Mouse (Mus musculus): ENCODE data around the gene Slc35a3. TPM values are rescaled to one million over a fixed set of nuclear protein-coding genes. Genes with fewer than 3 reads are reported as not detected.
"Not testable (repeated sequence)": the region's sequence is repeated elsewhere in the genome, so short reads cannot be mapped to it uniquely, and the experiment has no call there.

The Slc35a3 gene
- total RNA-seq, 2 experiments from 2014 or later, result 13.6 to 14.9 TPM

DNA sequence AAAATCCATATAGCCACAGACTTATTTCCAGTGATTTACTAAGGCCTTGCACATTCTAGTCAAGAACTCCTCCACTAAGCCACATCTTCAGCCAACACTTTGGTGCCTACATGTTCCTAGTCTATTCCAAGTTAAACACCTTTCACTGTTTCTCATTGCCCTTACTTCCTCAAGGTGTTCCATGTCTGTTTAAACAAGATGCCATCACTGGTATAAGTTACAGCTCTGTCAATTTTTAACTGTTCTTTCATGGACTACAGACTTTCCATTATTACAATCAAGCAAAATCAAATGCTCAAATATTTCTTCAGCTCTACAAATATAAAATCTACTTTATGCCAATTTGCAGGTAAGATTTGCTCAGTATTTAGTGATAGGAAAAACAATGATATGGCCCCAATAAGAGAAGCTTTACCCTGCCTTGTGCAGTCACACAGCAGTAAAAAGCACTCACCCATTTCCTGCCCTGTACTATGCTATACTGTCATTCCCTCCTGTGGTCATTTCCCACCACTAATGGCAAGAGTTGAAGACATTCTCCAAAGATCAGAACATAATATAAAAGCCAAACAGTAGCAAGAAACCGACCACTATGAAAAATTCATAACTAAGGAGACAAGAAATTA, 9.9 kb downstream of the Slc35a3 start:
- no peak for DNase-seq (ENCODE audit: low spot score in 2 of 2)

DNA sequence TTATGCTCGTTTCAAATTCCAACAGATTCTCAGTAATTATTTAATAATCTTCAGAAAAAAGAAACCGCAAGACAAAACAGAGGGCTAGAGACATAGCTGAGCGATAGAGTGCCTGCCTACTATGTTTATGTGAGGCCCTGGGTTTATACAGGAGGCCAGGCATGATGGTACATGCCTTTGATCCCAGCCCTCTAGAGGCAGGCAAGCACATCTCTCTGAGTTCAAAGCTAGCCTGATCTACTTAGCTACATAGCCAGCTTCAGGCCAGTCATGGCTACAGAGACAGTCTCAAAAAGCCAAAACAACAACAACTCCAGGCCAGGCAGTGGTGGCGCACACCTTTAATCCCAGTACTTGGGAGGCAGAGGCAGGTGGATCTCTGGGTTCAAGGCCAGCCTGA, 11.0 kb downstream of the Slc35a3 start:
- DNase-seq (ENCODE audit: low spot score in 2 of 2), result no peak

DNA sequence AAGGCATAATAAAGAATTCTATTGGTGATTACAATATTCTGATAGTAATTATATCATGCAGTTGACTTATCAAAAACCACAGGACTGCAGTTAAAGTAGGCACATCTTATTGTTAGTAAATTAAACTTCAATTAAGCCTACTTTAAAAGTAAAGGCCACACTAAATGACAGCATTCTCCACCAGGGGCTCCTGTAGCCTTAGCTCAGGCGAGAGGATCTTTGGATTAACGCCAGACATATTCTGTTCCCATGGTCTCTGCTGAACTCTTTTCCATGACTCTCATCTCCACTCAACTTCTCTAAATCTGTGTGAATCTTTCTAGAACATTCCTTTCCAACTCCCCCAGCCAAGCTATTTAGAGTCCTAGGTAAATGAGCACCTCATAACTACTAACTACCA, 13.8 kb downstream of the Slc35a3 start:
- no peak for DNase-seq (ENCODE audit: low spot score in 2 of 2)

DNA sequence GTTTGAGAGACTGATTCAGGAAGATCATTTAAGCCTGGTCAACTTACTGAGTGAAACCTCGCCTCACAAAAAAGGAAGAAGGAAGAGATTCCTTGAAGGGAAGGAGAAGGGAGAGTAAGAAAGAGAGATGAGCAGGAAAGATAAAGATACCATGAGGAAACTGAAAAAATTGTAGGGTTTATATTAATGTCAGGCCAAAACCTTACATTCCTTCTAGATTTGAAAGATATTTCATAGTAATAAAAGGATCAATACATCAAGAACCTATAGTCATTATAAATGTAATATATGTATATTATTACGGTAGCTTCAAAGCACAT, 17.0 kb downstream of the Slc35a3 start:
- DNase-seq (ENCODE audit: low spot score in 2 of 2), result no peak

DNA sequence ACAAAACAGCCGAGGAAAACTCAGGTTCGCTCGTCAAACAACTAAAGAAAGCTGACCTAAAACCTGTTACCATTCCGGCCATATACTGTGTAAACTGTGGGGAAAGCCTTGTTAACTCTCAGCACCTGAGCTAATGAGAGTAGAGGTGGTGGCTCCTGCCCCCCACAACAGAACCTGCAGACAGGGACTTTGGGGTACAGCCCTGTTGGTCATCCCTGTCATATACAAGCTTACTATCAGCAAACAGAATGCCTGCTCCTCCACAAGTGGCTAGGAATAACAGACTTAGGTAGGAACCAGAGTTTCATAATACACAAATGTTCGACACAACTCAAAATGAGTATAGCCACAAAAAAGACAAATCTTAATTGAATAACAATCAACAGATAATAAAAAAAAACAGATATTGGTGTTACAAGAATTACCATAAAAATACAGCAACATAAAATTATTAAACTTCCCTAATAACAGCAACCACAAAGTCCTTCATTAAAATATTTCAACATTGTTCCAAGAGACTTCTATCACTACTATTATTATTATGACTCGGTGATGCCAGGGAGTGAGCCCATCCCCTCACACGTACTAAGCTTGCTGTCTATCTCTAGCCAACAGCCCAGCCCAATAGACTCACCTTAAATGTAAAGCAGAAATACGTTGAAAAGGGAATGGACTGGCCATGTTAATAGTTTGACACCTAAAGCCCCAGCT, 17.5 kb downstream of the Slc35a3 start:
- DNase-seq (ENCODE audit: low spot score in 2 of 2), result no peak

DNA sequence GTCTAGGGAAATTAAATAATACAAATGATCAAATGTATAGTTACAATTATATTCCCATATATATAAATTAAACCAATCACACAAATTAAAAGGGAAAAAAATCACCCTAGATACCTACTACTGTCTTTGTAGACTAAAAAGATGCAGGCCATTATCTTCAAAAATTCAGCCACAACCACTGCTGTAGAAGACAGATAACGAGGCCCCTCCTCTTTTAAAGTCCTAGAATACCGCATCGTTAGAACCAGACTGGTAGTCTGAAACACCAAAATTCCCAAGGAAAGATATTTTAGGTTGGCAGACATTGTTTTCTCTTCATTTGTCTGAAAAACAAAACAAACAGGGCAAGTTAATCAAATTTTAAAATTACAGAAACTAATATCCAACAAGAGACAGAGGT, 18.3 kb downstream of the Slc35a3 start:
- DNase-seq (ENCODE audit: low spot score in 2 of 2), result no peak

DNA sequence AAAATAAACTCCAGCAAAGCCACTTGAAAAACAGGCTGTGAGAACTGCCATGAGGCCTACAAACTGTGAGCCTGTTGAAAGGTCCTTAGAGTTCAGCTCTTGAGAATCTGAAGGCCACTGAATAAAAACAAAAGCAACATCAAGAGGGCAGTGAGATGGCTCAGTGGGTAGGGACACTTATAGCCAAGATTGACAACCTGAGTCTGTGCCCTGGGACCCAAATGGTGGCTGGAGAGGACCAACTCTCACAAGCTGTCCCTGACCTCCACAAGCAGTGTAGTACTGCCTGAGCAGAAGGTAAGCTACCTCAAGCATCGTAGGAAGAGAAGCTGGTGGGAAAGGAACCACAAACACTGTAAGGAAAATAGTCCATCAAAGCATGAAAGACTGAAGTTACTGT, 31.5 kb downstream of the Slc35a3 start, which contains the start of gene Gm43191:
Gene Gm43191, minus strand, starts transcription at position 101 of the 400 bp plus-strand sequence.
- no peak for DNase-seq (ENCODE audit: low spot score in 2 of 2)

DNA sequence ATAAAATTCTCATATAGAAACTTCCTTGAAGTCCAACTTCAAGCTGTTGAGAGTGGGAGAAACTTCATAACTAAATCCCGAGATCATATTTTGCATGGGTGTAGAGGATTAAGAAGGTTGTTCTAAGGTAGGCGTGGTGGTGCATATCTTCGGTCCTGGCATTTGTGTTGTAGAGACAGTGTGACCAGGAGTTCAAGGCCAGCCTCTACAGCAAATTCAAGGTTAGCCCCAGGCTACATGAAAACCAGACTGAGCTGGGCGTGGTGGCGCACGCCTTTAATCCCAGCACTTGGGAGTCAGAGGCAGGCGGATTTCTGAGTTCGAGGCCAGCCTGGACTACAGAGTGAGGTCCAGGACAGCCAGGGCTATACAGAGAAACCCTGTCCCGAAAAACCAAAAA, 48.4 kb downstream of the Slc35a3 start:
- not testable (repeated sequence) for DNase-seq (ENCODE audit: low spot score in 2 of 2)

DNA sequence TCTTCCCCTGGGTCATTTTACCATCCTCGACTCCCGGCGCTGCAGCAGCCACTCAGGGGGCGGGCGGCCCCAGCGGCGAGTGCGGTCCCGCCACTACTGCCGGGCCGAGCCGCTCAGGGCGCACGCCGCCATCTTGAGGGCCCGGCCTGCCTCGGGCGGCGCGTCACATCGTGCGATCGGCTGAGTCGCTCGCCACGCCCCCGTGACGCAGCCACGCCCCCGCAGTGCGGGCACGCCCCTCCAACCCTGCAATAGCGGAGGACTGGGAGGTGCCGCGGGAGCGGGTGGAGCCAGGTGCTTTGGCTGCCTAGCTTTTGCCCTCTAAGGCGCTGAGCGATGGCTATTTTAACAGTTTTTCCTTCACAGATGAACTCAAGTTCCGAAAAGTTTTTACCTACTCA, 50.2 kb downstream of the Slc35a3 start, which contains the start of gene Mfsd14a:
Gene Mfsd14a, minus strand, starts transcription at position 215 of the 401 bp plus-strand sequence.
- DNase-seq (ENCODE audit: low spot score in 2 of 2), result peak; percentile 96 to 98

DNA sequence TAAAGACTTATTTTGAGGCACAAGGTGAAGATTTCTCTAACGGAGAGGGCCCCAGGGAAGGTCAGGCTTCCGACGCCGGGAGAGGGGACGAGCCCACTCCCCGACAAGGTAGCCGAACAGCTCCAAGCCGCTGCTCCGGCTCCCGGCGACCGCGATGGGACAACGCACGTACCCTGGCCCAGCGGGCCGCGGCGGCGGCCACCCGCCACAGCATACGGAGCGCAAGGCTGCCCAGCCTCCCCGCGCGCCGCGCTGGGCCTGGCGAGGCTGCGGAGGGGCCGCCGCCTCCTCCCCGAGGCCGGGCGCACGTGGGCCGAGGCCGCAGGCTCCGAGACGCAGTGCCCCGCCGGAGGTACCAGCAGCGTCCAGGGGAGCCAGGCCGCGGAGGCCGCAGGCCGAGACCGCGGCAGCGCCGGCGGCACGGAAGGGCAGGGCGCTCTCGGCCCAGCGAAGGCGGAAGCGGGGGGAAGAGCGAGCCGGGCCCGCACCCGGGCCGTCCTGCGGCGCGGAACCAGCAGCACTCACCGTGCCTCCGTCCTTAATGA, 50.7 kb downstream of the Slc35a3 start:
- peak in 1 of 2 experiments; percentile 33 for DNase-seq (ENCODE audit: low spot score in 2 of 2)

DNA sequence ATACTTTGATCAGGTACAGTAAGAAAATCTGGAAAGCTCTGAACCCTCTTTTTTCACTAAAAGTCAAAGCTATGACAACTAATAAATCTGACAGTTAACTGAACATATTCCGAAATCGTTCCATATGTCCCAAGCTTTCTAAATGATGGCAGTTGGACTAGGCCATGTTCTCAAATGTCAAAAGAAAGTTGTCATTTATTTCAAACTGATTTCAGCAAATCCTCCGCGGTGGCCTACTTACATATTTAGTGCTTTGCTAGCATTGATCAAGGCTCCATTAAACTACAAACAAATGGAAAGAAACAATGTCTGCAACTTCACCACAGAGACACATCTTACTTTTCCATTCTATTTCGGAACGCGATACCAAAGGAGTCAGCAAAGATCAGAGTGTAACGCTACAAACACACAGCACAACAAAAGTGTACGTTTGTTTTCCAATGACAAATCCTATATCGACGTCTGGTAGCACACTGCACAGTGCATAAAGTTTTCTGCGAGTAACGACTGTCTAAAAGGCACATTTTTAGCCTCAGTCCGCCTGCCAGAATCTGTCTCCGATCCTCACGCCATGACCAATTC, 51.3 kb downstream of the Slc35a3 start:
- no peak for DNase-seq (ENCODE audit: low spot score in 2 of 2)

DNA sequence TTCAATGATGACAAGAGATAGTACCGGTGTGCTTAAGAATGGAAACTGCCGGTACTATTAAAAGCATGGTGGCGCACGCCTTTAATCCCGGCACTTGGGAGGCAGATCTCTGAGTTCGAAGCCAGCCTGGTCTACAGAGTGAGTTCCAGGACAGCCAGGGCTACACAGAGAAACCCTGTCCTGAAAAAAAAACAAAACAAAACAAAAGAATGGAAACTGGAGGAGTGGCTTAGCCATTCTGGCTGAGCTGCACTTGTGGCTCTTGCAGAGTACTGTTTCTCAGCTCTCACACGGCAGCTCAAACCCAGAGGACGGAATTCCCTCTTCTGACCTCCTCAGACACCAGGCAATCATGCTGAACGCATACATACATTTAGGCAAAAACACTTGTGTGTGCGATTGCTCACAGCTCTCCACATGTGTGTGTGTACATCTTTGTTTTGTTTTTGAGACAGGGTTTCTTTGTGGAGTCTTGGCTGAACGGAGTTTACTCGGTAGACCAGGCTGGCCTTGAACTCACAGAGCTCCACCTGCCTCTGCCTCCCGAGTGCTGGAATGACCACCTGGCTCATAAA, 52.7 kb downstream of the Slc35a3 start:
- no peak for DNase-seq (ENCODE audit: low spot score in 2 of 2)

DNA sequence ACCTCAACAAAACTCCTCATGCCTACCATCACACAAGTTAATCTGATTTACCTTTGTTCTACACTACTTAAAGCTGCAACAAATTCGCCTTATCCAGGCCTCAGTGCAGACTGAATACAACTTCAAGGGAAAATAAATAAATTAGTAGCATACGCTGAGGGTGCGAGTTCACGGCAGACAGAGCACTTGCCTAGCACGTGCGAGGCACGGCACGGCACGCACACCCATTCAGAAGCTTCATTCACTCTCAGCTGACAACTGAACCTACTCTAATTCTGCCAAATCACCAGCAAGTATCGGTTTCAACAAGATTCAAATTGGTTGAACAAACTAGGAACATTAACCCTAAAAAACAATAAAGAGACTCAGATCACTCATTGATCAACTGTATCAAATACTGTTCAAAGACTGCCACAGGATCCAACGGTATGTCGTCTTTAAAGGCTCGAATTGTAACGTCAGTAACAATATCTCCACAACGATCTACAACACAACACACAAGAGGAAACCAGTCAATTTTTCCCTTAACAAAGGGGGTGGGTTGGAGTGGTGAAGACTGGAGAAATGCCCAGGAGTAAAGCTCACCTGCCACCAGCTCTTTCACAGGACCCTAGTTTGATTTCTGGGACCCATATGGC, 53.6 kb downstream of the Slc35a3 start:
- DNase-seq (ENCODE audit: low spot score in 2 of 2), result no peak

DNA sequence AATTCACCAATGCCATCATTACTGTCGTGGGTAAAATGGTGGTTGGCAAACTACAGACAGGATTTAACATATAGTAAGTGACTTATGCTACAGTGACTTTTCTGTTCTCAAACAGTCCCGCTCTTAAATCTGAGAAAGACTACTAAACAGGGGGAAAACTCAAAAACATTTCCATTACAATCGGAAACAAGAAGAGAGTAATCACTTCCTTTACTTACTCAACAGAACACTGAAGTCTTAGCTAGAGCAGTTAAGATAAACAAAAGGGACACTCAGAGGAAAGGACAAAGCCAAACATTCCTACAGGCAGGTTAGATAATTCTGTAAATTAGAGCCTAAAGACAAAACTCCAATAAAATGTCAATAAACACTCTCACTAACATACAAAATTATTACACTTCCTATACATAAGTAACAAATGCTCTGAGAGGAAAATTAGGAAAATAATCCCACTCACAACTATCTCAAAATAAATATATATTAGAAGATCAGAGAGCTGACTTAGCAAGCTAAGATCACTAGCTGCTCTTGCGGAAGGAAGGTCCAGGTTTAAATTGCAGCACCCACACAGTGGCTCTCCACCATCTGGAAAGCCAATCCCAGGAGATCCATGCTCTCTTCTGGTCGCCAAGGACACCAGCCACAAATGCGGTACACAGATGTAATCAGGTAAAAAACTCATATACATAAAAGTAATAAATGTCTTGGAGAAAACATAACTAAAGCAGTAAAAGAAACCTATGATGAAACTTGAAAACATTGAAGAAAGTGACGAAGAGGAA, 56.3 kb downstream of the Slc35a3 start:
- no peak for DNase-seq (ENCODE audit: low spot score in 2 of 2)

DNA sequence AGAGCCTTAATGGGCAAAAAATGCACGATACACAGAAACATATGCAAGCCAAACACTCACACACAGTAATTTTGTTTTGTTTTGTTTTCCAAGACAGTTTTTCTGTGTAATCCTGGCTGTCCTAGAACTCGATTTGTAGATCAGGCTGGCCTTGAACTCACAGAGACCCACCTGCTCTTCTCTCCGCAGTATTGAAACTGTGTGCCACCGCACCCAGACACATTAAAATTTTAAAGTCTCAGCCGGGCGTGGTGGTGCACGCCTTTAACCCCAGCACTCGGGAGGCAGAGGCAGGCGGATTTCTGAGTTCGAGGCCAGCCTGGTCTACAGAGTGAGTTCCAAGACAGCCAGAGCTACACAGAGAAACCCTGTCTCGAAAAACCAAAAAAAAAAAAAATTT, 58.6 kb downstream of the Slc35a3 start:
- not testable (repeated sequence) for DNase-seq (ENCODE audit: low spot score in 2 of 2)

DNA sequence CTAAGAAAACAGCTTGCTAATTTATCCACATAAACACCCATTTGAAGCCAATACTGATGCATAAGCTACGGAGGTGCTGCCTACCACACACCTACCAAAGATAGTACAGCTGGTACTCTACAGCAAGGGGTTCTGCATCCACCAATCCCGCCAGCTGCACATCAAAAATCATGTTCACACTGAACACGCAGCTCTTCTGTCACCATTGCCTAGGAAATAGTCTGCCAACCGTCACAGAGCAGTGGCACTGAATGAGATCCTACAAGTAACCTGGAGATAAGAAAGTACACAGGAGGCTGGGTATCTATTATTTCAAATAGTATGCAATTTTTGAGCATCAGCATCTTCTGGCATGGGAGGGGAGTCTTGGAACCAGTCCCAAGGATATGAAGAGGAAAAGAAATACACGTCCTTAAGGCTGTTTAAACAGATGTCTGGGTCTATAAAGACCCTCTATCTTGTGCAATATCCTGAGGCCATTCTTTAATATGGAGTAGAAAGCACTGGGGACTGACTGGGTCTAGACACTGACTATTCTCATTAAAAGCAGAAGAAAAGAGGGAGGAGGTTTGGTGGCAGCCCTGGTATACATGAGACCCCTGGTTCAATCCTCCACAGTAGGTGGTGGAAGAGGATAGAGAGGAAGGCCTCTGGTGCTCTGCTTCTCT, 59.2 kb downstream of the Slc35a3 start:
- peak in 1 of 2 experiments; percentile 42 for DNase-seq (ENCODE audit: low spot score in 2 of 2)

DNA sequence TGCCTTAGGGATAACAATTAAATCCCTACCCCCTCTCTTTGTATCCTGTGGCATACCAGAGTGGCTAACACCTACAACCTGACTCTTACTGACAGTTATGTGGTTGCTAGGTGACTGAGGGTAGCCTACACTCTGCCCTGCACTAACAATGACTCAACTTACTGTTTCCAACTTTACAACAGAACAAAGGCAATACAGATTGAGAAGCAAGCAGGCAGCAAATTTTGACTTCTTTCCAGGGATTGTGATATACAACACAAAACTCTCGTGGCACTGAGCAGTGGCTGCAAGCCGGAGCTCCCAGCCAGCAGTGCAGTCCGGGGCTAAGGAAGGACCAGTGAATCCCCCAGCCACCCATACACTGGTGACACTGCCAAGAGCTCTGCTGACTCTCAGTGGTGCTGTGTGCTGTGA, 60.6 kb downstream of the Slc35a3 start:
- no peak for DNase-seq (ENCODE audit: low spot score in 2 of 2)

DNA sequence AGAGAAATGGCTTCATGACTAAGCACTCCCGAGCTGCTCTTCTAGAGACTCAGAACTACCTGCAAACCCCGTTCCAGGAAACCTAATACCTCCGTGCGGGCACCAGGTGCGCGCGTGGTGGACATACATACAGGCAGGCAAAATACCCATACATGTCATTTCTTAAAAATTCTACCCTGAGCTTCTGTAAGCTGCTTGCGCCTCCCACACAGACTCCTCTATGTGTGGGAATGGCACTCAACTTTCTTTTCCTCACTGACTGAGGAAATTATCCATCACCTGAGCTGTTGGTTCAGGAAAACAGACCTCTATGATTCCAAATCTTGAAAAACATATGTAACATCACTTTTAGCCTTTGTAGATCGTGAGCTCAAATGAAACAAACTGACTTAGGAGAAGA, 61.9 kb downstream of the Slc35a3 start:
- DNase-seq (ENCODE audit: low spot score in 2 of 2), result no peak

DNA sequence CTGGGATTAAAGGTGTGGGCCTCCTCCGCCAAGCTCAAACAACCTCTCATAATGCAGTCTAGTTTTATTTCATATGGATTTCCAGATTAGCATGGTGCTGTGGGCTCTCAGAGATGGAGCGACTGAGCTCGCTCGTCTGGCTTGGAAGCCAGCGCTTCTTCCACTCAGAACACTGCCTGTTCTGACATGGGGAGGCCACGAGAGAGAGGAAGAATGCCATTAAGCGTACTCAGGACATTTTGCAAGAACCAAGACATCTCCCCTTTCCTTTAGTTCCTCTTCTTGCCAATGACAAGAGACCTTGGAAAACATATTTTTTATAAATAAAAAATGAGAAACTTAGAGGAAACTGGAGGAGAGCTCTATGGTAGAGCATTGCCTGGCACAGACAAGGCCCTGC, 63.8 kb downstream of the Slc35a3 start:
- no peak for DNase-seq (ENCODE audit: low spot score in 2 of 2)

DNA sequence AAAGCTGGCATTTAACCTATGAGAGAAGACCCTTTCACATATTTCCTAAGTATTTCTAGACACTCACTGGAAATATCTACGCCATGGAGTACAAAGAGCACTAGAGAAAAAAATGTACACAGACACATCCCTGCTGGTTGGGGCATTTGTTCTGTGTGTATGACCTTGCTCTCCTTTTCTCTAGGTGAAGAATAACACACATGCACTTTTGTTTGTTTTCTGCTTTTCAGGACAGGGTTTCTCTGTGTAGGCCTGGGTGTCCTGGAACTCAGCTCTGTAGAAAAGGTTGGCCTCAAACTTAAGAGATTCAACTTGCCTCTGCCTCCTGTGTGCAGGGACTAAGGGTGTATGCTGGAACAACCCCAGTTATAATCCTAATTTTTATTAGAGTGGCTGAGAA, 66.2 kb downstream of the Slc35a3 start:
- no peak for DNase-seq (ENCODE audit: low spot score in 2 of 2)

Measured in layer of hippocampus, postnatal 14 days (tissue).